Mouse (Mus musculus) CH12.LX (cell line): Measurements from ENCODE around the gene Zfp383. TPM values are rescaled to one million over a fixed set of nuclear protein-coding genes. Genes with fewer than 3 reads are reported as not detected.

Source experiments
- DNase-seq: peaks from one replicate; pipeline ENCODE4 v3.0.0-alpha.2; 2013; ENCODE audit errors: extremely low read depth
- H3K27ac ChIP-seq: 2 replicates; pipeline ENCODE4 v1.5.1; 2012; ENCODE audit warnings: low read depth, mild to moderate bottlenecking, control low read depth, moderate library complexity; ENCODE audit not compliant: insufficient read depth
- H3K27me3 ChIP-seq: replicated peaks from 2 replicates; pipeline ENCODE3; 2012; ENCODE audit warnings: inconsistent platforms
- H3K36me3 ChIP-seq, 2 experiments: replicated peaks in 1 of 2; 2 replicates each; pipeline versions ENCODE3 to v1.6.1; 2012; ENCODE audit warnings: inconsistent platforms in 1 of 2, low read length in 1 of 2, mild to moderate bottlenecking in 1 of 2, mixed read lengths in 1 of 2, moderate library complexity in 1 of 2; ENCODE audit not compliant: control insufficient read depth in 1 of 2, insufficient read depth in 1 of 2
- H3K4me1 ChIP-seq, 2 experiments: 2 replicates each; pipeline ENCODE4 v1.6.1; 2012; ENCODE audit warnings: inconsistent platforms in 1 of 2, moderate library complexity in 1 of 2; ENCODE audit not compliant: insufficient read depth in 2 of 2, control insufficient read depth in 1 of 2
- H3K4me2 ChIP-seq: 2 replicates; pipeline ENCODE4 v1.6.1; 2012; ENCODE audit warnings: low read depth, mild to moderate bottlenecking, control low read depth; ENCODE audit not compliant: poor library complexity, insufficient read depth, severe bottlenecking
- H3K4me3 ChIP-seq, 3 experiments: fragments of 150-350 bp in 1 of 3; sonication (generic) in 1 of 3; replicated peaks in 1 of 3; 2 replicates each; pipeline versions ENCODE3 to v1.5.1; 2011 to 2012; ENCODE audit warnings: low read depth in 2 of 3, low read length in 2 of 3, mild to moderate bottlenecking in 2 of 3, moderate library complexity in 2 of 3, control low read depth in 1 of 3, improper control_type of control experiment in 1 of 3, inconsistent platforms in 1 of 3, mixed read lengths in 1 of 3; ENCODE audit not compliant: poor library complexity in 1 of 3
- H3K79me2 ChIP-seq: replicated peaks from 2 replicates; pipeline ENCODE4 v1.6.1; 2012; ENCODE audit warnings: mild to moderate bottlenecking, moderate library complexity; ENCODE audit not compliant: control insufficient read depth, poor library complexity, insufficient read depth, severe bottlenecking; ENCODE audit errors: extremely low read depth
- H3K9ac ChIP-seq: 2 replicates; pipeline ENCODE4 v1.6.1; 2012; ENCODE audit warnings: low read depth, mild to moderate bottlenecking, control low read depth, moderate library complexity; ENCODE audit not compliant: insufficient read depth
- H3K9me3 ChIP-seq: replicated peaks from 2 replicates; pipeline ENCODE3; 2012; ENCODE audit warnings: low read length, inconsistent platforms, mixed read lengths
- BHLHE40 ChIP-seq: IDR thresholded peaks from 2 replicates; pipeline ENCODE4 v1.6.1; 2011; ENCODE audit warnings: mild to moderate bottlenecking, low read depth, low read length, improper control_type of control experiment
- CHD1 ChIP-seq: IDR thresholded peaks from 2 replicates; pipeline ENCODE4 v1.6.1; 2012; ENCODE audit warnings: low read depth, low read length, improper control_type of control experiment, inconsistent platforms
- CHD2 ChIP-seq: IDR thresholded peaks from 2 replicates; pipeline ENCODE4 v1.6.1; 2011; ENCODE audit warnings: low read length, improper control_type of control experiment
- CTCF ChIP-seq, 2 experiments: IDR thresholded peaks in 1 of 2; conservative IDR thresholded peaks in 1 of 2; 2 replicates each; pipeline ENCODE4 v1.5.1; 2011 to 2012; ENCODE audit warnings: low read depth in 2 of 2, low read length in 2 of 2, improper control_type of control experiment in 1 of 2, inconsistent platforms in 1 of 2, mild to moderate bottlenecking in 1 of 2, moderate library complexity in 1 of 2
- E2F4 ChIP-seq: IDR thresholded peaks from 2 replicates; pipeline ENCODE4 v1.6.1; 2011; ENCODE audit warnings: low read depth, low read length, improper control_type of control experiment; ENCODE audit not compliant: insufficient replicate concordance
- ELF1 ChIP-seq: IDR thresholded peaks from 2 replicates; pipeline ENCODE4 v1.6.1; 2014; ENCODE audit warnings: low read depth, mild to moderate bottlenecking, inconsistent platforms, low read length, improper control_type of control experiment
- EP300 ChIP-seq: IDR thresholded peaks from 2 replicates; pipeline ENCODE4 v1.6.1; 2011; ENCODE audit warnings: low read length, improper control_type of control experiment
- ETS1 ChIP-seq: conservative IDR thresholded peaks from 2 replicates; pipeline ENCODE4 v1.6.1; 2012; ENCODE audit warnings: low read depth, mild to moderate bottlenecking, inconsistent platforms, low read length, improper control_type of control experiment, moderate library complexity
- GABPA ChIP-seq: IDR thresholded peaks from 2 replicates; pipeline ENCODE4 v1.6.1; 2012; ENCODE audit warnings: low read depth, low read length, improper control_type of control experiment, inconsistent platforms; ENCODE audit not compliant: insufficient replicate concordance
- HCFC1 ChIP-seq: IDR thresholded peaks from 2 replicates; pipeline ENCODE4 v1.6.1; 2012; ENCODE audit warnings: low read depth, mild to moderate bottlenecking, inconsistent platforms, low read length, improper control_type of control experiment
- IRF4 ChIP-seq: IDR thresholded peaks from 2 replicates; pipeline ENCODE4 v1.6.1; 2014; ENCODE audit warnings: low read depth, mild to moderate bottlenecking, inconsistent platforms, low read length, improper control_type of control experiment
- JUN ChIP-seq: IDR thresholded peaks from 2 replicates; pipeline ENCODE4 v1.6.1; 2011; ENCODE audit warnings: low read depth, mild to moderate bottlenecking, low read length, improper control_type of control experiment, moderate library complexity; ENCODE audit not compliant: insufficient read depth
- JUND ChIP-seq: conservative IDR thresholded peaks from 2 replicates; pipeline ENCODE4 v1.6.1; 2011; ENCODE audit warnings: low read depth, low read length, improper control_type of control experiment
- KAT2A ChIP-seq: IDR thresholded peaks from 2 replicates; pipeline ENCODE4 v1.6.1; 2012; ENCODE audit warnings: low read length, improper control_type of control experiment, inconsistent platforms; ENCODE audit not compliant: insufficient replicate concordance
- MAFK ChIP-seq: IDR thresholded peaks from 2 replicates; pipeline ENCODE4 v1.6.1; 2011; ENCODE audit warnings: low read length, improper control_type of control experiment; ENCODE audit not compliant: insufficient replicate concordance
- MAX ChIP-seq: IDR thresholded peaks from 2 replicates; pipeline ENCODE4 v1.6.1; 2011; ENCODE audit warnings: low read length, improper control_type of control experiment
- MEF2A ChIP-seq: IDR thresholded peaks from 2 replicates; pipeline ENCODE4 v1.6.1; 2014; ENCODE audit warnings: low read depth, mild to moderate bottlenecking, inconsistent platforms, low read length, improper control_type of control experiment, borderline replicate concordance
- MXI1 ChIP-seq: IDR thresholded peaks from 2 replicates; pipeline ENCODE4 v1.6.1; 2011; ENCODE audit warnings: mild to moderate bottlenecking, low read depth, low read length, improper control_type of control experiment
- MYC ChIP-seq: IDR thresholded peaks from 2 replicates; pipeline ENCODE4 v1.6.1; 2011; ENCODE audit warnings: low read depth, mild to moderate bottlenecking, improper control_type of control experiment, low read length
- NELFE ChIP-seq: IDR thresholded peaks from 2 replicates; pipeline ENCODE4 v1.6.1; 2011; ENCODE audit warnings: low read depth, low read length, improper control_type of control experiment
- NRF1 ChIP-seq: IDR thresholded peaks from 2 replicates; pipeline ENCODE4 v1.6.1; 2014; ENCODE audit warnings: low read depth, mild to moderate bottlenecking, inconsistent platforms, low read length, improper control_type of control experiment, moderate library complexity
- PAX5 ChIP-seq: IDR thresholded peaks from 2 replicates; pipeline ENCODE4 v1.6.1; 2012; ENCODE audit warnings: low read length, inconsistent platforms, mixed read lengths
- POLR2A ChIP-seq: IDR thresholded peaks from 2 replicates; pipeline ENCODE4 v1.6.1; 2011; ENCODE audit warnings: low read depth, mild to moderate bottlenecking, improper control_type of control experiment, low read length
- POLR2AphosphoS2 ChIP-seq: IDR thresholded peaks from 2 replicates; pipeline ENCODE4 v1.6.1; 2011; ENCODE audit warnings: low read depth, low read length, improper control_type of control experiment
- RAD21 ChIP-seq: IDR thresholded peaks from 2 replicates; pipeline ENCODE4 v1.6.1; 2011; ENCODE audit warnings: low read depth, mild to moderate bottlenecking, low read length, improper control_type of control experiment, moderate library complexity
- RCOR1 ChIP-seq: conservative IDR thresholded peaks from 2 replicates; pipeline ENCODE4 v1.6.1; 2012; ENCODE audit warnings: low read depth, mild to moderate bottlenecking, inconsistent platforms, low read length, improper control_type of control experiment
- SIN3A ChIP-seq: IDR thresholded peaks from 2 replicates; pipeline ENCODE4 v1.6.1; 2012; ENCODE audit warnings: low read length, improper control_type of control experiment, inconsistent platforms
- SMC3 ChIP-seq: IDR thresholded peaks from 2 replicates; pipeline ENCODE4 v1.6.1; 2011; ENCODE audit warnings: low read depth, low read length, improper control_type of control experiment
- TBP ChIP-seq: conservative IDR thresholded peaks from 2 replicates; pipeline ENCODE4 v1.6.1; 2011; ENCODE audit warnings: low read depth, low read length, improper control_type of control experiment
- TCF12 ChIP-seq: IDR thresholded peaks from 2 replicates; pipeline ENCODE4 v1.6.1; 2014; ENCODE audit warnings: low read depth, mild to moderate bottlenecking, inconsistent platforms, low read length, improper control_type of control experiment
- UBTF ChIP-seq: IDR thresholded peaks from 2 replicates; pipeline ENCODE4 v1.6.1; 2012; ENCODE audit warnings: low read depth, mild to moderate bottlenecking, inconsistent platforms, low read length, improper control_type of control experiment, moderate library complexity
- USF1 ChIP-seq: IDR thresholded peaks from 2 replicates; pipeline ENCODE4 v1.6.1; 2014; ENCODE audit warnings: low read depth, mild to moderate bottlenecking, inconsistent platforms, low read length, improper control_type of control experiment
- USF2 ChIP-seq: conservative IDR thresholded peaks from 2 replicates; pipeline ENCODE4 v1.6.1; 2011; ENCODE audit warnings: low read depth, low read length, improper control_type of control experiment
- ZC3H11A ChIP-seq: IDR thresholded peaks from 2 replicates; pipeline ENCODE4 v1.6.1; 2012; ENCODE audit warnings: low read depth, mild to moderate bottlenecking, inconsistent platforms, low read length, improper control_type of control experiment
- ZKSCAN1 ChIP-seq: IDR thresholded peaks from 2 replicates; pipeline ENCODE4 v1.6.1; 2012; ENCODE audit warnings: low read depth, inconsistent platforms, low read length, improper control_type of control experiment, borderline replicate concordance
- ZMIZ1 ChIP-seq: IDR thresholded peaks from 2 replicates; pipeline ENCODE4 v1.6.1; 2012; ENCODE audit warnings: low read depth, mild to moderate bottlenecking, inconsistent platforms, low read length, improper control_type of control experiment
- ZNF384 ChIP-seq: IDR thresholded peaks from 2 replicates; pipeline ENCODE4 v1.6.1; 2012; ENCODE audit warnings: low read depth, low read length, improper control_type of control experiment, inconsistent platforms
- dilution Hi-C: fragments of 300-500 bp; cut with MboI; formaldehyde crosslinking; loops from 2 replicates; pipeline ENCODE4 v1.14.3; 2020; ENCODE audit warnings: low sequenced_read_pairs; ENCODE audit not compliant: extremely low pct_unique_long_range_greater_than_20kb, extremely low pct_ligation_motif_present
- in situ Hi-C: fragments of 300-500 bp; cut with MboI; formaldehyde crosslinking; loops from 3 replicates; pipeline ENCODE4 v1.14.3; 2019; ENCODE audit warnings: low sequenced_read_pairs, low pct_ligation_motif_present, low pct_unique_long_range_greater_than_20kb, mixed read lengths
- polyA plus RNA-seq: library from polyadenylated mRNA; unstranded; fragments of >175 nt; gene quantifications from 2 replicates; pipeline ENCODE4 v1.2.1, GENCODE M21; 2012; ENCODE audit warnings: low read depth; ENCODE audit not compliant: insufficient read length
- total RNA-seq, 2 experiments: library from RNA; depleted of rRNA; stranded (reverse); fragments of 300-350 nt in 1 of 2; fragments of >200 nt in 1 of 2; gene quantifications; 2 replicates each; pipeline ENCODE4 v1.2.3; 2012 to 2014

Gene Zfp383
- total RNA-seq (2012; rRNA removed), result 3.4 and 3.5 TPM in 2 replicates
- 3.4 and 3.9 TPM in 2 replicates for total RNA-seq (2014; rRNA removed)
- 2.7 and 3.1 TPM in 2 replicates for polyA plus RNA-seq

GRCm38 (mm10) chr7:29908130-29908950 is at the start of gene Zfp383:
Gene Zfp383, plus strand, starts transcription at chr7:29908223.
- H3K4me1 ChIP-seq, result peaks cover 6 to 30% of the 10 kb centered on the region in 2 experiments
- H3K9ac ChIP-seq, result peak within 1 kb of the TSS; percentile 36
- dilution Hi-C loops (no loop called here), in situ Hi-C loops (no loop called here)
- H3K27me3 ChIP-seq, result no peaks in the 10 kb centered on the region
- peak within 1 kb of the TSS; percentile 65 to 81 (median 78) for H3K4me3 ChIP-seq
- peaks cover 18 to 31% of the 10 kb centered on the region in 2 experiments for H3K36me3 ChIP-seq
- peak within 1 kb of the TSS; percentile 17; the same call in 1 of the 2 replicates for H3K27ac ChIP-seq
- no peaks in the 10 kb centered on the region for H3K9me3 ChIP-seq
- peaks cover 10% of the 10 kb centered on the region; the same call in 1 of the 2 replicates for H3K79me2 ChIP-seq
- peak; percentile 85 for DNase-seq
- H3K4me2 ChIP-seq, result peak within 1 kb of the TSS; percentile 95
- TF ChIP-seq ETS1 (no peak), PAX5 (no peak), TCF12 (peak; percentile 22; the same call in 1 of the 2 replicates), ZC3H11A (no peak), SIN3A (peak; percentile 92; the same call in 1 of the 2 replicates), JUN (no peak), KAT2A (peak; percentile 90; the same call in 1 of the 2 replicates), GABPA (no peak; the same call in 1 of the 2 replicates), IRF4 (peak; percentile 33; the same call in 1 of the 2 replicates), SMC3 (no peak), RCOR1 (no peak), JUND (0 out of 2 replicates have a peak, but pooled peaks have one; percentile 9), USF2 (no peak), USF1 (no peak), RAD21 (no peak), CHD2 (peak; percentile 36; the same call in 1 of the 2 replicates), CHD1 (peak; percentile 74), ELF1 (peak; percentile 72; the same call in 1 of the 2 replicates), NRF1 (peak; percentile 84), MAX (peak; percentile 74; the same call in 1 of the 2 replicates), MEF2A (no peak), POLR2A (peak; percentile 75), POLR2AphosphoS2 (no peak), TBP (0 out of 2 replicates have a peak, but pooled peaks have one; percentile 55), BHLHE40 (peak; percentile 72), UBTF (peak; percentile 45; the same call in 1 of the 2 replicates), CTCF (conservative IDR thresholded peaks at IDR 0.05 in 1 of 2, IDR thresholded peaks at IDR 0.05 in 1 of 2; ENCODE audit: low read depth in 2 of 2, low read length in 2 of 2) (no peak), MXI1 (peak; percentile 85), MYC (peak; percentile 74), EP300 (no peak), ZMIZ1 (no peak), HCFC1 (peak; percentile 92), ZKSCAN1 (no peak), MAFK (no peak), NELFE (peak; percentile 65; the same call in 1 of the 2 replicates), ZNF384 (no peak), E2F4 (peak; percentile 99)
